ENCODE assay signal across 8 mouse cellular contexts in the genomic region with DNA sequence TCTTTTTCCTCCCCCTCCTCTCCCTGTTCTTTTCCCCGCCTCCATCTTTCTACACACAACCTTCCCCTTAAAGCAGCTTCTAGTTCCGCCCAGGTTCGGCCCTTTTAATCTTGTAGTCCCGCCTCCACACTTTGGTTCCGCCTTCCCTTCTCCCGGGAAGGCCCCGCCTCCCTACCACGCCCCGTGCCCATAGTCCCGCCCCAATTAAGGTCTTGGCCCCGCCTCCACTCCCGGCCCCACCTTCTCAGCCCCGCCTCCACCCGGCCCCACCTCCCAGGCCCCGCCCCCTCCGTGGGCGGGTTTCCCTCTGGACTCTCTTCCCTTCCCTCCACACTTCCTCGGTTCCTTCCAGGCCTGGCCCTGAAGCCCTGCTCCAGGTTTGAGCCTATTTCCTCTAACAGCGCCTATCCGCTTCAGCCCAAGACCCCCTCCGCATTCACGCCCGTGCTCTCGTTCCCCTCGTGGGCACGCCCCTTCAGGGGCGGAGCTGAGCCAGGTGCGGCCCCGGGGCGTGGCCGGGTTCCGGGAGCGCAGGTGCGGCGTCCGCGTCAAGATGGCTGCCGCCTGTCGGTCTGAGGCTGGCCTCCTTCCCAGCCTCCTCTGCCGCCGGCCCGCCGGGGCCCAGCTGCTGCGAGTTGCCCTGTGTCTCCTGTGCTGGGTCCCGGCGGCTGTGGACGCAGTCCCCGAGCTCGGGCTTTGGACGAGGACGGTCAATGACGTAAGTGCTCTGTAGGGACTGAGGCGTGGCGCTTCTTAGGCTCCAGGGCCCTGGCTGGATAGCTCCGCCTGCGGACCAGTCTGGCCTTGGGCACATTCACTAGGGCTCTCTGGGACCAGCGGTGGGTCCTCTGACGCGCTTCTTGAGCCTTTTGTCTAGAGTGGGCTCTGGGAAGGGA. TPM values are rescaled to one million over a fixed set of nuclear protein-coding genes. Genes with fewer than 3 reads are reported as not detected.
DNase-seq lines count a peak whose midpoint lies in the region; ATAC-seq and TF ChIP-seq lines count a peak whose summit lies in the region.

Gene Tmem87b (plus strand): TSS at position 333 of the 896 bp plus-strand sequence.

- no peaks in the 10 kb centered on the region for H3K9me3 ChIP-seq in G1E (replicated peaks)
- H3K9me3 ChIP-seq in forebrain, embryonic 16.5 days (ENCODE audit: control insufficient read depth, low read length), result no peaks in the 10 kb centered on the region
- H3K9me3 ChIP-seq in lung, embryonic 14.5 days (ENCODE audit: low read depth, low read length), result no peaks in the 10 kb centered on the region

- peak; percentile 72 for DNase-seq in G1E (ENCODE audit: low spot score)
- peak; percentile 95 to 99 for DNase-seq in cerebellum, adult 18-20 months
- DNase-seq in heart, postnatal 36 days, result peak; percentile 98 to 99
- DNase-seq in layer of hippocampus, adult 2 months (ENCODE audit: low spot score in 2 of 2), result peak; percentile 96 to 98
- DNase-seq in lung, embryonic 14.5 days, result peak; percentile 97
- DNase-seq in thymus, adult 2 months, result peak; percentile 95

- peaks cover 13% of the 10 kb centered on the region for H3K36me3 ChIP-seq in G1E (replicated peaks)
- no peaks in the 10 kb centered on the region for H3K36me3 ChIP-seq in forebrain, embryonic 16.5 days (ENCODE audit: control insufficient read depth, insufficient read depth)
- H3K36me3 ChIP-seq in lung, embryonic 14.5 days (ENCODE audit: insufficient read depth), result no peaks in the 10 kb centered on the region
- no peaks in the 10 kb centered on the region for H3K36me3 ChIP-seq in thymus, adult 2 months (ENCODE audit: control insufficient read depth, insufficient read depth, low read length)

- H3K27me3 ChIP-seq in G1E (ENCODE audit: insufficient read depth, low read length), result peaks cover 12% of the 10 kb centered on the region; the same call in 1 of the 2 replicates
- H3K27me3 ChIP-seq in forebrain, embryonic 16.5 days (replicated peaks; ENCODE audit: control insufficient read depth, insufficient read depth, low read length), result no peaks in the 10 kb centered on the region
- H3K27me3 ChIP-seq in lung, embryonic 14.5 days (ENCODE audit: insufficient read depth, low read length), result no peaks in the 10 kb centered on the region
- no peaks in the 10 kb centered on the region; the same call in 1 of the 2 replicates for H3K27me3 ChIP-seq in thymus, adult 2 months (ENCODE audit: control insufficient read depth, insufficient read depth, low read length)

- peak within 1 kb of the TSS; percentile 87 for H3K9ac ChIP-seq in forebrain, embryonic 16.5 days (replicated peaks; ENCODE audit: low read depth, low read length)
- peak within 1 kb of the TSS; percentile 68 for H3K9ac ChIP-seq in lung, embryonic 14.5 days

- TF ChIP-seq POLR2A in olfactory bulb, adult 2 months (IDR thresholded peaks at IDR 0.05; ENCODE audit: insufficient read depth, low read depth, low read length), result peak; percentile 83
- TF ChIP-seq POLR2A in thymus, adult 2 months (IDR thresholded peaks at IDR 0.05; ENCODE audit: control insufficient read depth, extremely low read depth, insufficient read depth, low read length, poor library complexity), result peak; percentile 87

- no peak for TF ChIP-seq CTCF in G1E (IDR thresholded peaks at IDR 0.05; ENCODE audit: low read depth, low read length)
- peak; percentile 1; the same call in 1 of the 2 replicates for TF ChIP-seq CTCF in layer of hippocampus, adult 2 months (conservative IDR thresholded peaks at IDR 0.05)
- no peak for TF ChIP-seq CTCF in lung, embryonic 14.5 days (IDR thresholded peaks at IDR 0.05; ENCODE audit: low read depth)
- TF ChIP-seq CTCF in olfactory bulb, adult 2 months (IDR thresholded peaks at IDR 0.05; ENCODE audit: insufficient read depth, low read depth, low read length), result no peak
- TF ChIP-seq CTCF in thymus, adult 2 months (IDR thresholded peaks at IDR 0.05; ENCODE audit: borderline replicate concordance, control insufficient read depth, extremely low read depth, insufficient read depth, low read length, poor library complexity), result 0 out of 2 replicates have a peak, but pooled peaks have one; percentile 33

- H3K4me1 ChIP-seq in G1E (ENCODE audit: insufficient read depth, low read depth, low read length), result peaks cover 29% of the 10 kb centered on the region
- peaks cover 15% of the 10 kb centered on the region for H3K4me1 ChIP-seq in forebrain, embryonic 16.5 days (replicated peaks; ENCODE audit: control insufficient read depth, insufficient read depth, low read length)
- H3K4me1 ChIP-seq in lung, embryonic 14.5 days (ENCODE audit: insufficient read depth), result no peaks in the 10 kb centered on the region
- H3K4me1 ChIP-seq in olfactory bulb, adult 2 months (ENCODE audit: control insufficient read depth, insufficient read depth, low read length), result no peaks in the 10 kb centered on the region; the same call in 1 of the 2 replicates
- H3K4me1 ChIP-seq in thymus, adult 2 months (replicated peaks; ENCODE audit: control insufficient read depth, insufficient read depth, low read length), result peaks cover 8% of the 10 kb centered on the region

- H3K4me2 ChIP-seq in forebrain, embryonic 16.5 days (ENCODE audit: low read length), result peak within 1 kb of the TSS; percentile 64
- peak within 1 kb of the TSS; percentile 75 for H3K4me2 ChIP-seq in lung, embryonic 14.5 days

- peak within 1 kb of the TSS; percentile 83 for H3K4me3 ChIP-seq in G1E (ENCODE audit: low read depth, low read length)
- peak within 1 kb of the TSS; percentile 88 for H3K4me3 ChIP-seq in forebrain, embryonic 16.5 days (replicated peaks; ENCODE audit: low read length)
- H3K4me3 ChIP-seq in layer of hippocampus, adult 2 months, result peak within 1 kb of the TSS; percentile 93
- peak within 1 kb of the TSS; percentile 72 for H3K4me3 ChIP-seq in lung, embryonic 14.5 days (ENCODE audit: low read depth, low read length)
- H3K4me3 ChIP-seq in olfactory bulb, adult 2 months (ENCODE audit: insufficient read depth, low read depth, low read length), result peak within 1 kb of the TSS; percentile 94
- H3K4me3 ChIP-seq in thymus, adult 2 months (ENCODE audit: control insufficient read depth, insufficient read depth, low read length), result peak within 1 kb of the TSS; percentile 91

- WGBS in forebrain, embryonic 16.5 days, result under 1% methylated on average over 59 of the region's 59 CpGs
- 1% methylated on average over 58 of the region's 59 CpGs for WGBS in lung, embryonic 14.5 days
- WGBS in olfactory bulb, adult 2 months, result under 1% methylated on average over 59 of the region's 59 CpGs
- WGBS in thymus, adult 2 months, result under 1% methylated on average over 59 of the region's 59 CpGs

- peak within 1 kb of the TSS; percentile 96 for H3K27ac ChIP-seq in forebrain, embryonic 16.5 days (ENCODE audit: low read length)
- H3K27ac ChIP-seq in layer of hippocampus, adult 2 months, result peak within 1 kb of the TSS; percentile 92
- H3K27ac ChIP-seq in lung, embryonic 14.5 days (ENCODE audit: low read depth), result peak within 1 kb of the TSS; percentile 91
- H3K27ac ChIP-seq in olfactory bulb, adult 2 months (ENCODE audit: insufficient read depth, low read depth, low read length), result peak within 1 kb of the TSS; percentile 97
- peak within 1 kb of the TSS; percentile 85 for H3K27ac ChIP-seq in thymus, adult 2 months (ENCODE audit: control insufficient read depth, insufficient read depth, low read length)

- ATAC-seq in G1E (ENCODE audit: extremely low read depth, insufficient number of reproducible peaks, low FRiP score, poor library complexity, severe bottlenecking), result peak; percentile 88
- ATAC-seq in forebrain, embryonic 16.5 days, result peak; percentile 94
- ATAC-seq in lung, embryonic 14.5 days (ENCODE audit: insufficient read depth), result peak; percentile 91

- intact Hi-C loops in heart, postnatal 36 days (cut with DNase I), result loop anchor here (1.0 kb wide), 1 partner anchor 120 kb away; the partner anchor contains the start of gene Mertk

RNA-seq across cellular contexts. Expression of gene Tmem87b, which starts in this region (rescaled TPM):
- total RNA-seq in G1E (2014; fragmentation: Nextera tagmentation) (13.7 TPM in 2 replicates), G1E (2017) (17.3 and 20.3 TPM in 2 replicates)
- polyA plus RNA-seq in G1E (2012), result 1.1 and 1.4 TPM in 2 replicates
- 45.3 and 45.5 TPM in 2 replicates for polyA plus RNA-seq in forebrain, embryonic 16.5 days (2015; fragmentation: Nextera tagmentation; extraction: Ambion mirVana)
- 10 to 100 TPM; 20.2 to 25.1 TPM for total RNA-seq in heart, postnatal 36 days (2021)
- total RNA-seq in layer of hippocampus, adult 2 months (2021), result 10 to 100 TPM; 34.7 to 36.3 TPM
- 29.5 and 30.2 TPM in 2 replicates for polyA plus RNA-seq in lung, embryonic 14.5 days (2014; fragmentation: Nextera tagmentation; extraction: Ambion mirVana)
- polyA plus RNA-seq in olfactory bulb, adult 2 months (2012; ENCODE audit: insufficient read depth, insufficient read length, low replicate concordance, missing spikeins), result not detected in 2 replicates
- polyA plus RNA-seq in thymus, adult 2 months (2012; rRNA removed), result 16.2 and 18.3 TPM in 2 replicates

Comparison
In these comparisons a context has a peak if more than half of its experiments do, and no peak if none do; other contexts are left out.
1. Peak in every context shown above with its lines: DNase-seq, ATAC-seq, H3K4me3 ChIP-seq and H3K27ac ChIP-seq.
2. CTCF ChIP-seq: peak in layer of hippocampus, adult 2 months (single experiment) and thymus, adult 2 months (single experiment); none in G1E (single experiment), lung, embryonic 14.5 days (single experiment) and olfactory bulb, adult 2 months (single experiment).